Mouse (Mus musculus): Measurements from ENCODE around the gene Ddx49. TPM values are rescaled to one million over a fixed set of nuclear protein-coding genes. Genes with fewer than 3 reads are reported as not detected.

Ddx49 gene
- polyA plus RNA-seq, 1 experiment from 2014 or later, result 41.0 TPM

GRCm38 (mm10) chr8:70259043-70259442, 43.2 kb downstream of the Ddx49 start:
- DNase-seq (ENCODE audit: low spot score), result no peak
- no peak for ATAC-seq (replicated peaks; ENCODE audit: low FRiP score, low read depth)
- peaks cover 84% of the 10 kb centered on the region for H3K36me3 ChIP-seq (ENCODE audit: insufficient read depth, low read length)

GRCm38 (mm10) chr8:70258600-70258999, 43.7 kb downstream of the Ddx49 start:
- no peak overlapping the region for H3K27ac ChIP-seq
- no peaks in the 10 kb centered on the region for H3K4me1 ChIP-seq (replicated peaks; ENCODE audit: insufficient read depth, low read length)
- no peak overlapping the region for H3K4me2 ChIP-seq (ENCODE audit: low read length)
- ATAC-seq (replicated peaks; ENCODE audit: low FRiP score, low read depth), result no peak
- H3K9me3 ChIP-seq (replicated peaks; ENCODE audit: low read length), result no peaks in the 10 kb centered on the region
- 90% methylated on average over 5 of the region's 5 CpGs for WGBS
- peaks cover 84% of the 10 kb centered on the region for H3K36me3 ChIP-seq (ENCODE audit: insufficient read depth, low read length)
- DNase-seq (ENCODE audit: low spot score), result no peak
- no peak for TF ChIP-seq CTCF (IDR thresholded peaks at IDR 0.05; ENCODE audit: low read depth)
- H3K4me3 ChIP-seq (replicated peaks; ENCODE audit: low read depth, low read length), result no peak overlapping the region
- no peaks in the 10 kb centered on the region for H3K27me3 ChIP-seq (ENCODE audit: insufficient read depth, low read length)
- no peak overlapping the region for H3K9ac ChIP-seq (ENCODE audit: low read depth, low read length)

More at GRCm38 (mm10) chr8:70259043-70259442, 43.2 kb downstream of the Ddx49 start:
- Histone ChIP-seq H3K9ac (ENCODE audit: low read depth, low read length) (no peak overlapping the region), H3K27me3 (ENCODE audit: insufficient read depth, low read length) (no peaks in the 10 kb centered on the region), H3K4me1 (replicated peaks; ENCODE audit: insufficient read depth, low read length) (no peaks in the 10 kb centered on the region), H3K4me3 (replicated peaks; ENCODE audit: low read depth, low read length) (no peak overlapping the region), H3K27ac (no peak overlapping the region), H3K4me2 (ENCODE audit: low read length) (no peak overlapping the region), H3K9me3 (replicated peaks; ENCODE audit: low read length) (no peaks in the 10 kb centered on the region)
- WGBS, result 75% methylated on average over 2 of the region's 2 CpGs
- no peak for TF ChIP-seq CTCF (IDR thresholded peaks at IDR 0.05; ENCODE audit: low read depth)

GRCm38 (mm10) chr8:70257456-70257855, 44.8 kb downstream of the Ddx49 start:
- Histone ChIP-seq H3K27ac (no peak overlapping the region), H3K4me2 (ENCODE audit: low read length) (no peak overlapping the region), H3K9me3 (replicated peaks; ENCODE audit: low read length) (no peaks in the 10 kb centered on the region), H3K9ac (ENCODE audit: low read depth, low read length) (0 out of 2 replicates have a peak overlapping the region, but pooled peaks have one; percentile 13), H3K36me3 (ENCODE audit: insufficient read depth, low read length) (peaks cover 85% of the 10 kb centered on the region), H3K4me3 (replicated peaks; ENCODE audit: low read depth, low read length) (no peak overlapping the region), H3K27me3 (ENCODE audit: insufficient read depth, low read length) (no peaks in the 10 kb centered on the region), H3K4me1 (replicated peaks; ENCODE audit: insufficient read depth, low read length) (no peaks in the 10 kb centered on the region)
- DNase-seq (ENCODE audit: low spot score), result no peak
- TF ChIP-seq CTCF (IDR thresholded peaks at IDR 0.05; ENCODE audit: low read depth), result no peak
- no peak for ATAC-seq (replicated peaks; ENCODE audit: low FRiP score, low read depth)
- WGBS, result 59% methylated on average over 3 of the region's 3 CpGs

- no peaks in the 10 kb centered on the region for H3K9me3 ChIP-seq (replicated peaks; ENCODE audit: low read length)
- H3K27me3 ChIP-seq (ENCODE audit: insufficient read depth, low read length), result no peaks in the 10 kb centered on the region
- H3K36me3 ChIP-seq (ENCODE audit: insufficient read depth, low read length), result peaks cover 81% of the 10 kb centered on the region
- H3K27ac ChIP-seq, result no peak overlapping the region
- WGBS, result 67% methylated on average over 1 of the region's 1 CpGs
- TF ChIP-seq CTCF (IDR thresholded peaks at IDR 0.05; ENCODE audit: low read depth), result peak; percentile 49; the same call in 1 of the 2 replicates
- no peak overlapping the region for H3K9ac ChIP-seq (ENCODE audit: low read depth, low read length)
- ATAC-seq (replicated peaks; ENCODE audit: low FRiP score, low read depth), result no peak
- H3K4me2 ChIP-seq (ENCODE audit: low read length), result no peak overlapping the region
- no peaks in the 10 kb centered on the region for H3K4me1 ChIP-seq (replicated peaks; ENCODE audit: insufficient read depth, low read length)
- no peak overlapping the region for H3K4me3 ChIP-seq (replicated peaks; ENCODE audit: low read depth, low read length)
- DNase-seq (ENCODE audit: low spot score), result no peak
These were observed 47.7 kb downstream of the Ddx49 start for GRCm38 (mm10) chr8:70254628-70255027.

DNA sequence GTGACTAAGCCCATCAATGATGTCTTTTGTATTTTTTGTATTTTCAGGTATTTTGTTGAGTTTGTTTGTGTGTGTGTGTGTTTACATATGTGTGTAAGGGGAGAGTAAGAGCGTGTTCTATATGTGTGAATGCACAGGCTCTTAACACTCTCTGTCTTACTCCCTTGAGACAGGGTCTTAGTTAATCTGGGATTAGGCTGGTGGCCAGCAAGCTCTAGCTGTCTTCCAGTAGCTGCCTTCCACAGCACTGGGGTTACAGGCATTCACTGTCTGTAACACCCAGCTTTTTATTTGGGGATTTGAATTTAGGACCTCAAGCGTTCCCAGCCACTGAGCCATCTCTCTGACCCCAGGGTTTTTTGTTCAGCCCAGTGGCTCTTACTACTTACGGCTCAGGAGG, 54.4 kb downstream of the Ddx49 start:
- DNase-seq (ENCODE audit: low spot score) (no peak), ATAC-seq (replicated peaks; ENCODE audit: low FRiP score, low read depth) (no peak)
- Histone ChIP-seq H3K4me1 (replicated peaks; ENCODE audit: insufficient read depth, low read length) (no peaks in the 10 kb centered on the region), H3K27me3 (ENCODE audit: insufficient read depth, low read length) (no peaks in the 10 kb centered on the region), H3K27ac (no peak overlapping the region), H3K4me2 (ENCODE audit: low read length) (no peak overlapping the region), H3K36me3 (ENCODE audit: insufficient read depth, low read length) (peaks cover 62% of the 10 kb centered on the region), H3K9ac (ENCODE audit: low read depth, low read length) (no peak overlapping the region), H3K9me3 (replicated peaks; ENCODE audit: low read length) (no peaks in the 10 kb centered on the region), H3K4me3 (replicated peaks; ENCODE audit: low read depth, low read length) (no peak overlapping the region)
- WGBS, result 94% methylated on average over 3 of the region's 3 CpGs
- no peak for TF ChIP-seq CTCF (IDR thresholded peaks at IDR 0.05; ENCODE audit: low read depth)

DNA sequence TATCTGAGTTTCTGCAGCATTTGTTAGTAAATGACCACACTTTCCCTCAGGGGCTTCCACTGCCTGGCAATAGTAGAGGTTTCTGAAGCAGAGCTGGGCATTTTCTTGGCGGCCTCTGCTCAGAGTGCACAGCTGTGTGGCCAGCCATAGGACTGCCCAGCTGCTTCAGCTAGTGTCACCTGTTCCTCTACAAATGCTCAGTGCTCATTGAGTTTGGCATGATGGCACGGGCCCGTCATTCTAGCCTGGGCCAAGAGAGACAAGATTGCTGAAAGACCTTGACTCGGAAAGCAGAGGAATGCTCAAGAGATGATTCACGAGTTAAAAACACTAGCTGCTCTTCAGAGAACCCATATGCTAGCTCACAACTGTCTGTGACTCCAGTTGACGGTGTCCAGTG, 55.7 kb downstream of the Ddx49 start:
- Histone ChIP-seq H3K4me2 (ENCODE audit: low read length) (no peak overlapping the region), H3K27me3 (ENCODE audit: insufficient read depth, low read length) (no peaks in the 10 kb centered on the region), H3K9me3 (replicated peaks; ENCODE audit: low read length) (no peaks in the 10 kb centered on the region), H3K27ac (no peak overlapping the region), H3K9ac (ENCODE audit: low read depth, low read length) (no peak overlapping the region), H3K4me1 (replicated peaks; ENCODE audit: insufficient read depth, low read length) (no peaks in the 10 kb centered on the region), H3K36me3 (ENCODE audit: insufficient read depth, low read length) (peaks cover 58% of the 10 kb centered on the region), H3K4me3 (replicated peaks; ENCODE audit: low read depth, low read length) (no peak overlapping the region)
- no peak for TF ChIP-seq CTCF (IDR thresholded peaks at IDR 0.05; ENCODE audit: low read depth)
- WGBS, result 91% methylated on average over 6 of the region's 6 CpGs
- ATAC-seq (replicated peaks; ENCODE audit: low FRiP score, low read depth) (no peak), DNase-seq (ENCODE audit: low spot score) (no peak)

Other genes with a start within 250 kb of the Ddx49 start
- gene Tm6sf2, start 229.6 kb downstream of the Ddx49 start, polyA plus RNA-seq (2015; fragmentation: Nextera tagmentation; extraction: Ambion mirVana), result 0.71 and 1.1 TPM in 2 replicates
- not detected in 2 replicates for gene Hapln4, start 219.0 kb downstream of the Ddx49 start, polyA plus RNA-seq (2015; fragmentation: Nextera tagmentation; extraction: Ambion mirVana)
- 0.03 TPM in 2 replicates for gene Ncan, start 181.6 kb downstream of the Ddx49 start, polyA plus RNA-seq (2015; fragmentation: Nextera tagmentation; extraction: Ambion mirVana)
- gene Nr2c2ap, start 171.2 kb downstream of the Ddx49 start, polyA plus RNA-seq (2015; fragmentation: Nextera tagmentation; extraction: Ambion mirVana), result 30.1 and 34.1 TPM in 2 replicates
- gene Rfxank, start 163.3 kb downstream of the Ddx49 start, polyA plus RNA-seq (2015; fragmentation: Nextera tagmentation; extraction: Ambion mirVana), result 13.4 and 13.7 TPM in 2 replicates
- 48.3 and 49.3 TPM in 2 replicates for gene Borcs8, start 163.0 kb downstream of the Ddx49 start, polyA plus RNA-seq (2015; fragmentation: Nextera tagmentation; extraction: Ambion mirVana)
- gene Mef2b, start 162.8 kb downstream of the Ddx49 start, polyA plus RNA-seq (2015; fragmentation: Nextera tagmentation; extraction: Ambion mirVana), result 0.28 and 0.37 TPM in 2 replicates
- gene Tmem161a, start 130.1 kb downstream of the Ddx49 start, polyA plus RNA-seq (2015; fragmentation: Nextera tagmentation; extraction: Ambion mirVana), result 52.3 and 62.4 TPM in 2 replicates
- gene Slc25a42, start 90.2 kb downstream of the Ddx49 start, polyA plus RNA-seq (2015; fragmentation: Nextera tagmentation; extraction: Ambion mirVana), result 5.6 TPM in 2 replicates
- 14.0 and 17.1 TPM in 2 replicates for gene Sugp2, start 68.3 kb downstream of the Ddx49 start, polyA plus RNA-seq (2015; fragmentation: Nextera tagmentation; extraction: Ambion mirVana)
- gene Armc6, start 68.0 kb downstream of the Ddx49 start, polyA plus RNA-seq (2015; fragmentation: Nextera tagmentation; extraction: Ambion mirVana), result 14.1 and 16.7 TPM in 2 replicates
- gene Homer3, start 19.7 kb downstream of the Ddx49 start, polyA plus RNA-seq (2015; fragmentation: Nextera tagmentation; extraction: Ambion mirVana), result 48.9 and 50.0 TPM in 2 replicates
- 309 and 334 TPM in 2 replicates for gene Cope, start within 50 bp of the Ddx49 start, polyA plus RNA-seq (2015; fragmentation: Nextera tagmentation; extraction: Ambion mirVana)
- 1.9 and 2.1 TPM in 2 replicates for gene Cers1, start 13.3 kb upstream of the Ddx49 start, polyA plus RNA-seq (2015; fragmentation: Nextera tagmentation; extraction: Ambion mirVana)
- gene Gdf1, start 27.3 kb upstream of the Ddx49 start, polyA plus RNA-seq (2015; fragmentation: Nextera tagmentation; extraction: Ambion mirVana), result 3.8 and 4.0 TPM in 2 replicates
- gene Upf1, start 50.8 kb upstream of the Ddx49 start, polyA plus RNA-seq (2015; fragmentation: Nextera tagmentation; extraction: Ambion mirVana), result 11.6 and 12.5 TPM in 2 replicates
- gene Comp, start 71.1 kb upstream of the Ddx49 start, polyA plus RNA-seq (2015; fragmentation: Nextera tagmentation; extraction: Ambion mirVana), result 0.24 and 0.28 TPM in 2 replicates
- 13.6 and 14.6 TPM in 2 replicates for gene Crtc1, start 137.1 kb upstream of the Ddx49 start, polyA plus RNA-seq (2015; fragmentation: Nextera tagmentation; extraction: Ambion mirVana)
- gene Klhl26, start 174.5 kb upstream of the Ddx49 start, polyA plus RNA-seq (2015; fragmentation: Nextera tagmentation; extraction: Ambion mirVana), result 19.1 and 19.5 TPM in 2 replicates
- 3.0 and 3.5 TPM in 2 replicates for gene Tmem59l, start 184.9 kb upstream of the Ddx49 start, polyA plus RNA-seq (2015; fragmentation: Nextera tagmentation; extraction: Ambion mirVana)
- 31.3 and 33.7 TPM in 2 replicates for gene Crlf1, start 190.7 kb upstream of the Ddx49 start, polyA plus RNA-seq (2015; fragmentation: Nextera tagmentation; extraction: Ambion mirVana)
- 140 TPM in 2 replicates for gene Rex1bd, start 204.3 kb upstream of the Ddx49 start, polyA plus RNA-seq (2015; fragmentation: Nextera tagmentation; extraction: Ambion mirVana)
- 1,111 and 1,265 TPM in 2 replicates for gene Uba52, start 208.3 kb upstream of the Ddx49 start, polyA plus RNA-seq (2015; fragmentation: Nextera tagmentation; extraction: Ambion mirVana)
- gene Fkbp8, start 225.2 kb upstream of the Ddx49 start, polyA plus RNA-seq (2015; fragmentation: Nextera tagmentation; extraction: Ambion mirVana), result 249 and 255 TPM in 2 replicates
- gene Kxd1, start 225.5 kb upstream of the Ddx49 start, polyA plus RNA-seq (2015; fragmentation: Nextera tagmentation; extraction: Ambion mirVana), result 81.3 and 81.8 TPM in 2 replicates
- 14.9 and 17.1 TPM in 2 replicates for gene Ell, start 237.0 kb upstream of the Ddx49 start, polyA plus RNA-seq (2015; fragmentation: Nextera tagmentation; extraction: Ambion mirVana)

Data from kidney, postnatal 0 days (tissue).